Mouse (Mus musculus): Measurements from ENCODE around the gene Snf8.

GRCm38 (mm10) chr11:96049939-96050338 is 15.3 kb downstream of the Snf8 start:
- TF ChIP-seq CTCF (conservative IDR thresholded peaks at IDR 0.05; ENCODE audit: low read length) (no peak), NANOG (IDR thresholded peaks at IDR 0.05; ENCODE audit: borderline replicate concordance, low read length) (no peak)
